Mouse (Mus musculus) effector memory CD4-positive, alpha-beta T cell, adult 7 months (primary cell): ENCODE measurements around the gene Gm13128. TPM values are rescaled to one million over a fixed set of nuclear protein-coding genes. Genes with fewer than 3 reads are reported as not detected.

Source experiments
- polyA plus RNA-seq: library from polyadenylated mRNA; unstranded; fragments of 100-300 nt; shearing (Covaris generic); gene quantifications from one replicate; pipeline ENCODE4 v1.2.1, GENCODE M21; 2017

Gm13128 gene
- not detected for polyA plus RNA-seq

DNA sequence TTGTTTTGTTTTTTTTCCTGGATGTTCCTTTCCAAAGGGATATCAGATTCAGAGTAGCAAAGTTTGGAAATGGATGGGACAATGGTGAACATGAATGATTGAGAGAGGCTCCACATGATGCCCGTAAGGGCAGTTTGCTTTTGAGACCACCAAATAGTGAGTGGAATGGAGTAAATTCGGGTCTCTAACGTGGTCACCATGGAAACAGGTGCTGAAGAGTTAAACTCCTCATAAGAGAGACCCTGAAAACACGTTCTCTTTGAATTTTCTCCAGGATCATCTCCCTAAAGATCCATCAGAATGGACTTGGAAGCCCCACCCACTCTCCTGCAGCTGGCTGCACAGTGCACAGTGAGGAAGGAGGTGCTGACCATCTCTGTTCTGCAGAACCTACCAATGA is at the start of gene Gm13128:
Gene Gm13128, plus strand, starts transcription at position 301 of the 400 bp plus-strand sequence.

DNA sequence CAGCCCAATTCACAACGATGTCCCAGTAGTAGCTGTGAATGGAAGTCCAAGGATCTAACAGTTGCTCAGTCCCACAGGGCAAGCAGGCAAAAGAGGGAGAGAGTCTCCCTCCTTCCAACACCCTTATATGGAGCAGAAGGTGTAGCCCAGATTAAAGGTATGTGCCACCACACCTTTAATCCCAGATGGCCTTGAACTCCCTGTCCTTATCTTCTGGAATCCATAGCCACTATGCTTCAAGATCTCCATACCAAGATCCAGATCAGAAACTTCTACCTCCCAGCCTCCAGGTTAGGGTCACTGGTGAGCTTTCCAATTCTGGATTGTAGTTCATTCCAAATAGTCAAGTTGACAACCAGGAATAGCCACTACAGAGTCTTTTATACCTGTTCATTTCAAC is 49.7 kb upstream of the Gm13128 start, which contains the start of gene Pramel5:
Gene Pramel5, minus strand, starts transcription at position 101 of the 400 bp plus-strand sequence.

GRCm38 (mm10) chr4:144357642-144358041 is 27.6 kb downstream of the Gm13128 start, which contains the start of gene Gm13119:
TSS of gene Gm13119 (plus strand) at chr4:144357942.

DNA sequence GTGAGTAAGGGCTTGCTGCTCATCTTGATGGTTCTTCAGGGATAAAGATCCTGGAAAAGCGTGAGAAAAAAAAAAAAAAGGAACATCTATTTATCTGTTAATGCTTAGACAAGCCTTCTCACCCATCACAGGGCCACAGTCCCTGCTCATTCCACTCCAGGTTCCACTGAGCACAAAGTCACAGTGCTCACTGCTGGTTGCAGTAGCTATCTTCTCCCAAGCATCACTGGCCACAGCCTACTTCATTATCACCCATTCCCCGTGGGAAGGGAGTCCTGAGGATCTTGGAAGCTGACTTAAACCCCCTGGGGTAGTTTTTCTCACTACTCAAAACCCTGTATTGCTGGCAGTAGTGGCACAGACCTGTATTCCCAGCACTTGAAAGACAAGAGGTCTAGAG is 47.9 kb downstream of the Gm13128 start, which contains the start of gene Pramef20:
Gene Pramef20, minus strand, starts transcription at position 23 of the 400 bp plus-strand sequence.

Other genes with a start within 250 kb of the Gm13128 start
- 0.37 TPM for gene Gm13102, start 223.8 kb upstream of the Gm13128 start, polyA plus RNA-seq
- not detected for gene Oog3, start 167.6 kb upstream of the Gm13128 start, polyA plus RNA-seq
- not detected for gene Oog2, start 139.5 kb upstream of the Gm13128 start, polyA plus RNA-seq
- gene C87977, start 116.9 kb upstream of the Gm13128 start, polyA plus RNA-seq = 0.29 TPM
- gene Pramel5, start 49.8 kb upstream of the Gm13128 start, polyA plus RNA-seq = not detected
- gene Gm13119, start 27.7 kb downstream of the Gm13128 start, polyA plus RNA-seq = 0.21 TPM
- not detected for gene Pramef20, start 47.7 kb downstream of the Gm13128 start, polyA plus RNA-seq
- gene Pramef12, start 78.2 kb downstream of the Gm13128 start, polyA plus RNA-seq = not detected
- gene 1700012P22Rik, start 108.5 kb downstream of the Gm13128 start, polyA plus RNA-seq = not detected
- not detected for gene Gm9944, start 123.1 kb downstream of the Gm13128 start, polyA plus RNA-seq
- not detected for gene Aadacl3, start 133.5 kb downstream of the Gm13128 start, polyA plus RNA-seq
- gene 9430007A20Rik, start 189.6 kb downstream of the Gm13128 start, polyA plus RNA-seq = not detected
- gene Gm13124, start 234.9 kb downstream of the Gm13128 start, polyA plus RNA-seq = not detected